Mouse (Mus musculus) testis, adult 10 weeks (tissue): ENCODE data around the gene Abhd5. TPM values are rescaled to one million over a fixed set of nuclear protein-coding genes. Genes with fewer than 3 reads are reported as not detected.

Experiments used
- polyA plus RNA-seq: library from polyadenylated mRNA; stranded (reverse); fragments of 350-450 nt; fragmentation: Illumina TruSeq; extraction: RNeasy Lipid Tissue Mini Kit (QIAGEN cat#74804); gene quantifications from one replicate; pipeline ENCODE4 v1.2.3, GENCODE M21; 2014; ENCODE audit warnings: low read depth, low replicate concordance

Gene Abhd5
- polyA plus RNA-seq = 392 TPM

DNA sequence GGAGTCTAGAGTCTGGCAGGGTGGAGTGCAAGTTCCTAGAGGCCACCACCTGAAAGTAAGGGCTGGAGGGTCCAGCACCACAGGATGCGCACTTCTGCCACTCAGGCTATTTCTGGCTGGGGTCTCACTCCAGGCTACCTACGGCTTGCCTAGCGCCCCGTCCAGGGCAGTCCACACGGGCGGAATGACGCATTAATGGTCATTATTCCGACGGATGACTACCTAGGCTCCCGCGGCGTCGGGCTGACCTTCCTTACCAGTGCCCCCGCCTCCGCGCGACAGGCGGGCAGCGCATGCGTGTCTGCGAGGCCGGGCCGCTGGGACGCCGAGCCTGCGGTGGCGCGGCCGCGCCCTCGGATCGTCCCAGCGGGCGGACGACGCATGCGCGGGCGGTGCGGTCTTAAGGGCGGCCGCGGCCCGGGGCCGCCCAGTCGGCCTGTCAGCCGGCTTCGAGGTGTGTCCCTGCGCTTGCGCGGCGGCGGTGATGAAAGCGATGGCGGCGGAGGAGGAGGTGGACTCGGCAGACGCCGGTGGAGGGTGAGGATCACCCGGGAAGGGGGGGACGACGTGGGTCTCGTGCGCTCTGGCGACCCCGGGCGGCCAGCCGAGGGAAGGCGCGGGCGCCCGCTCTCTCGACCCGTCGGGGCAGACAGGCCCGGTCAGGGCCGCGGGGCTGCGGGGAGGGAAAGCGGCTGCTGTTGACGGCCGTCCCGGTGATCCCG lies at the start of gene Abhd5:
TSS of gene Abhd5 (plus strand) at position 306 of the 722 bp plus-strand sequence.

Other genes with a start within 250 kb of the Abhd5 start
- gene Snrk, start 234.3 kb upstream of the Abhd5 start, polyA plus RNA-seq = 25.6 TPM
- gene Ano10, start 57.2 kb upstream of the Abhd5 start, polyA plus RNA-seq = 24.8 TPM